Mouse (Mus musculus) spleen, adult 2 months (tissue): ENCODE measurements at regions not wholly inside any gene's neighbourhood (a gene's known extent, or its start where the extent isn't known, plus 50 kb on each side); places are given as distances from the start of the nearest gene placed in this dataset.

Experiments
- DNase-seq, 2 experiments: peaks; one replicate each; pipeline versions ENCODE4 v3.0.0 to v3.0.0-alpha.2; 2012 to 2021; ENCODE audit warnings: low spot score in 2 of 2, low read depth in 1 of 2
- H3K27ac ChIP-seq: fragments of 200-500 bp; 2 replicates; pipeline ENCODE4 v1.5.1; 2012; ENCODE audit warnings: low read length, inconsistent platforms; ENCODE audit not compliant: insufficient read depth
- H3K27me3 ChIP-seq: fragments of 200-500 bp; 2 replicates; pipeline ENCODE4 v1.6.1; 2012; ENCODE audit warnings: mild to moderate bottlenecking, moderate library complexity, low read length, inconsistent platforms; ENCODE audit not compliant: control insufficient read depth, insufficient read depth
- H3K36me3 ChIP-seq: fragments of 200-500 bp; 2 replicates; pipeline ENCODE4 v1.6.1; 2012; ENCODE audit warnings: mild to moderate bottlenecking, low read length, inconsistent platforms; ENCODE audit not compliant: control insufficient read depth, insufficient read depth
- H3K4me1 ChIP-seq: fragments of 200-500 bp; 2 replicates; pipeline ENCODE4 v1.6.1; 2011; ENCODE audit warnings: inconsistent platforms; ENCODE audit not compliant: control insufficient read depth, insufficient read depth, insufficient read length
- H3K4me3 ChIP-seq: fragments of 200-500 bp; 2 replicates; pipeline ENCODE4 v1.5.1; 2011; ENCODE audit warnings: mild to moderate bottlenecking, inconsistent platforms; ENCODE audit not compliant: insufficient read depth, insufficient read length; ENCODE audit errors: extremely low read depth
- CTCF ChIP-seq: fragments of 200-500 bp; IDR thresholded peaks from 2 replicates; pipeline ENCODE4 v1.5.1; 2011; ENCODE audit warnings: mild to moderate bottlenecking, inconsistent platforms; ENCODE audit not compliant: insufficient read depth, insufficient read length, insufficient replicate concordance; ENCODE audit errors: extremely low read depth
- POLR2A ChIP-seq: fragments of 200-500 bp; IDR thresholded peaks from 2 replicates; pipeline ENCODE4 v1.6.1; 2011; ENCODE audit warnings: low read depth, low read length, inconsistent platforms
- WGBS: fragments of 180-500 bp; shearing (Covaris S2); methylation state at CpG from one replicate; pipeline ENCODE4 v1.1.7; 2018; 5-methylcytosine and 5-hydroxymethylcytosine counted together

GRCm38 (mm10) chr2:115070666-115071065, 415.9 kb upstream of the Dph6 start:
- Histone ChIP-seq H3K4me3 (no peak overlapping the region), H3K36me3 (no peaks in the 10 kb centered on the region), H3K27me3 (no peaks in the 10 kb centered on the region), H3K4me1 (no peaks in the 10 kb centered on the region), H3K27ac (no peak overlapping the region)
- no peak for DNase-seq
- WGBS = 75% methylated on average over 3 of the region's 3 CpGs
- TF ChIP-seq POLR2A (no peak), CTCF (no peak)

DNA sequence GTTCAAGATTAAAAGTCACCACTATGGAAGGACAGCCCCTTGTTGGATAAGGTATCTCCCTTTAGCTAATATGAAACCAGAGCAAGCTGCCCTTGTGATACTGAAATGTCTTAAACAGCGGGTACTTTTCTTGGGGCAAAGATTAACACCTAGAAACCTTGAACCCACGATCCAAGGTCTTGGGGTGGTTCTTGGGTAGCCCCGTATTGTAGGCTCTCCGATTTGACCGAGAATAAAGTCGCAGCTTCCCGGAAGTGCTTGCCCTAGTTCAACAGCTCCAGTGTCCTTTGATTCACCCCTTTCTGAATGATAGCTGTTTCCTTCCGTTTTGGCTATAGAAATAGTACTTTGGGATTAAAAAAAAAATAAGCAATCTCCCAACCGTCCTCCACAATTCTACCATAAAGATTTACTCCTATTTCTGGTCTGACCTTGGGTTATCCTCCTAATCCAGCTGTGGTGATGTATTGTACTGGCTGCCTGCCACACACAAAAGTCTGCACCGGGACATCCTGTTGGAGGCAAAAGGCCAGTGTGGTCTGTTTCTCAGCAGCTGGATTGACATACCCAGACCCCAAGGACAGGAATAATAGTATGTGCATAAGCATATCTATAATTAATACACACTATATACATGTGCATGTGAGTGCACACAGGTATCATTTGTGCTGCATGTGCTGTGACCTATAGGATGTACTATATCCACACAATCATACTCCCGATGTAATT, 427.0 kb upstream of the Dph6 start:
- DNase-seq = no peak
- TF ChIP-seq CTCF = no peak
- TF ChIP-seq POLR2A = no peak
- Histone ChIP-seq H3K4me1 (no peaks in the 10 kb centered on the region), H3K36me3 (no peaks in the 10 kb centered on the region), H3K27ac (no peak overlapping the region), H3K4me3 (no peak overlapping the region), H3K27me3 (no peaks in the 10 kb centered on the region)
- WGBS = 72% methylated on average over 11 of the region's 11 CpGs

DNA sequence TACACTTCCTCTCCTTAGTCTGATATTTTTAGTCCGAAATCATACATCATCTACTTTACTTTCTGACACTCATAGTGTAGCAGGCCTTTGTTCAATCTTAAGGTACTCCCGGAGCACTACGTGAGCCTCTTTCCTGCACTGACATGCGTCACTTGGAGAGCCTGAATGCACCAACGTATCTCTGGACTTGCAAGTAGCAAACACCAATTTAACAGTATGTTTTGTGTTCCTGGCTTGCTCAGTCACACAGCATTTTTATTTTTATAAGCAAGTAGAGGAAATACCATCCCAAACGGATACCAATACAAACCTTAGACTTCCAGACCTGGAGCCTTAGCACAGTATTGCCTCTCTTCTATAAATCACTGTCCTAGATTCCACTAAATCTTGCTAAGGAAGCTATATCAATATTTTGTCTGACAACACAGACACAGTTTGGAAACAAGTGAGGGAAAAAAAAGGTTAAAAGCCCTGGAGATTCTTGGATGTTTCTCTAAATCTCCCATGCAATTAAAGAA, 427.6 kb upstream of the Dph6 start:
- WGBS = 62% methylated on average over 6 of the region's 6 CpGs

GRCm38 (mm10) chr2:115088421-115089120, 433.8 kb upstream of the Dph6 start:
- H3K36me3 ChIP-seq = no peaks in the 10 kb centered on the region
- no peak for DNase-seq
- TF ChIP-seq POLR2A = no peak
- no peak for TF ChIP-seq CTCF
- H3K4me1 ChIP-seq = no peaks in the 10 kb centered on the region
- no peak overlapping the region for H3K4me3 ChIP-seq
- 83% methylated on average over 4 of the region's 4 CpGs for WGBS
- H3K27me3 ChIP-seq = no peaks in the 10 kb centered on the region
- H3K27ac ChIP-seq = no peak overlapping the region

More for the DNA sequence above, 427.6 kb upstream of the Dph6 start:
- Histone ChIP-seq H3K27ac (no peak overlapping the region), H3K27me3 (no peaks in the 10 kb centered on the region), H3K4me1 (no peaks in the 10 kb centered on the region), H3K4me3 (no peak overlapping the region), H3K36me3 (no peaks in the 10 kb centered on the region)
- DNase-seq = no peak
- no peak for TF ChIP-seq CTCF
- TF ChIP-seq POLR2A = no peak

- WGBS = 60% methylated on average over 12 of the region's 12 CpGs
- TF ChIP-seq POLR2A = no peak
- TF ChIP-seq CTCF = no peak
- Histone ChIP-seq H3K27me3 (no peaks in the 10 kb centered on the region), H3K36me3 (no peaks in the 10 kb centered on the region), H3K4me1 (no peaks in the 10 kb centered on the region), H3K27ac (no peak overlapping the region), H3K4me3 (no peak overlapping the region)
- DNase-seq = no peak
Observed at GRCm38 (mm10) chr2:115090430-115091175, 435.8 kb upstream of the Dph6 start.

- Histone ChIP-seq H3K27me3 (no peaks in the 10 kb centered on the region), H3K36me3 (no peaks in the 10 kb centered on the region), H3K27ac (no peak overlapping the region), H3K4me1 (no peaks in the 10 kb centered on the region), H3K4me3 (no peak overlapping the region)
- no peak for DNase-seq
- TF ChIP-seq CTCF (no peak), POLR2A (no peak)
- WGBS = 87% methylated on average over 12 of the region's 12 CpGs
Observed at GRCm38 (mm10) chr2:115095351-115095750, 440.6 kb upstream of the Dph6 start.
